Mouse (Mus musculus) bone marrow macrophage, adult 2 months (primary cell): ENCODE data around the gene Armc3.

ENCODE experiments used
- CTCF ChIP-seq: IDR thresholded peaks from 2 replicates; pipeline ENCODE4 v1.5.1; 2012; ENCODE audit warnings: low read depth, mild to moderate bottlenecking, low read length, moderate library complexity
- POLR2A ChIP-seq: IDR thresholded peaks from 2 replicates; pipeline ENCODE4 v1.6.1; 2012; ENCODE audit warnings: mild to moderate bottlenecking, low read depth, low read length, borderline replicate concordance

DNA sequence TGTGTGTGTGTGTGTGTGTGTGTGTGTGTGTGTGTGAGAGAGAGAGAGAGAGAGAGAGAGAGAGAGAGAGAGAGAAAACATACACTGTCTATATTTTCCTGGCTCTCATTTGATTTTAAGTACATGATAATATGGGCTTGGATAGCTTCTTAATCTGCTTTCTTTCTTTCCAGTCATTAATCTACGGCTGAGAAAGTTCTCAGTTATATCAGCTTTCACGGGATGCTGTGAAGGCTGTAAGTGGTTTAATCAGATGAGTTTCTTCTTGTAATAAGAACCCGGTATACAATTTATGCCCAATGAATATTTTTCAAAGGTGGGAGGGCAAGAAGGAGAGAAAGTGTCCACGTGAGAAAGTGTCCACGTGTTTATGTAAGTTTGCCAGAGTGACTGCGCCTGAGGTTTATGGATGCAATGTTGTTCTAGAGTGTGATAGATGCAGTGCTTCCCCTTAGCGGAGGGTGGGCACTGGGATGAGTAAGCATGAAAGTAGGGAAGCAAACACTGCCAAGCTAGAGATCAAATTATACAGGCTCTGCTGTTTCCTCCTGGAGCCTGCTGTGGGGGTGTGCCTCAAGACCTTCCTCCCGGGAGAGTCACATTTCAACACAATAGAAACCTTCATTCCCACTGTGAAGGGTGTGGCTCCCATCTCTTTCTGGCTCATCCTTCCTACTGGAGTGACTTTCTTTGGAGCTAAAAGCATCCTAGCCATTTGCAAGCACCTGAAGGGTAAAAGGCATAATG, 38.6 kb upstream of the Armc3 start:
- no peak for TF ChIP-seq CTCF
- no peak for TF ChIP-seq POLR2A
